10 mouse cellular contexts compared by ENCODE assay signal in the genomic region with DNA sequence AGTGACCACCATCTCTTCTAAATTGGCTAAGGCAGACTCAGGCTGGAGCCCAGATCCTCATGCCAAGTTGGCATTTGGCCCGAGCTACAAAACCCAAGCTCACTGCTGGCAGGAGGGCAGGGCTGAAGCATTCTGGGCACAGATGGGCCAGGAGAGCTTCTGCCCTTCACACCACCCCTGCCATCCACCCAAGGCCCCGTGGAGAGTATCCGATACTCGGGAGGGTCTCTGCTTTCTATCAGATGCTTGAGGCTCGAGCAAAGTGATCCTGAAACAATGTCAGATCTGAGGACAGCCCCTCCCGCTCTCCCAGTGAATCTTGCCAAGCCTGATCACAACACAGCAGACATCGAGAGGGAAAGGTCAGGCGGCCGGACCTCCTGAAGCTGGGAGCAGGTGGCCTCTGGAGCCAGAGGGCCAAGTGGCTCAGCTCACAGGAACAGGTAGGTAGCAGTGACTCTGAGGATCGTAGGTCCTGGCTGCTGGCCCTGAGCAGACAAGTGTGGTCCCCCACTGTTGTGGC.
A peak's percentile ranks its signal among the peaks of the same experiment; 100 is the strongest.
DNase-seq lines count a peak whose midpoint lies in the region; ATAC-seq and TF ChIP-seq lines count a peak whose summit lies in the region.
"Had no signal": no experiment of that assay in that cellular context is flagged by ENCODE, and none has a peak within 500 bp of the region (broad histone marks: within the 10 kb centered on the region; RNA-seq: fewer than 3 reads in every experiment).

No protein-coding gene starts in this region.

- H3K4me1 ChIP-seq in midbrain, embryonic 15.5 days = no peaks in the 10 kb centered on the region
- no peaks in the 10 kb centered on the region for H3K4me1 ChIP-seq in midbrain, embryonic 13.5 days (replicated peaks)
- H3K4me1 ChIP-seq: neural tube, embryonic 12.5 days had no signal

- H3K27ac ChIP-seq in midbrain, embryonic 15.5 days = no peak overlapping the region
- no peak overlapping the region for H3K27ac ChIP-seq in midbrain, embryonic 13.5 days
- H3K27ac ChIP-seq: neural tube, embryonic 12.5 days had no signal

- no peak overlapping the region for H3K4me3 ChIP-seq in midbrain, embryonic 15.5 days
- no peak overlapping the region for H3K4me3 ChIP-seq in midbrain, embryonic 13.5 days (replicated peaks)
- H3K4me3 ChIP-seq: limb, embryonic 12.5 days; neural tube, embryonic 12.5 days had no signal

- no peaks in the 10 kb centered on the region for H3K27me3 ChIP-seq in midbrain, embryonic 15.5 days (replicated peaks)
- H3K27me3 ChIP-seq in midbrain, embryonic 13.5 days = no peaks in the 10 kb centered on the region
- H3K27me3 ChIP-seq: limb, embryonic 12.5 days; neural tube, embryonic 12.5 days had no signal

- TF ChIP-seq POLR2A in brain, embryonic 14.5 days (IDR thresholded peaks at IDR 0.05; ENCODE audit: borderline replicate concordance, extremely low read depth, insufficient read depth, insufficient read length, poor library complexity, severe bottlenecking) = no peak

- no peak overlapping the region for H3K4me2 ChIP-seq in midbrain, embryonic 15.5 days
- no peak overlapping the region for H3K4me2 ChIP-seq in midbrain, embryonic 13.5 days (replicated peaks)
- H3K4me2 ChIP-seq: limb, embryonic 12.5 days; neural tube, embryonic 12.5 days had no signal

- H3K9me3 ChIP-seq in midbrain, embryonic 15.5 days = no peaks in the 10 kb centered on the region
- H3K9me3 ChIP-seq in midbrain, embryonic 13.5 days = no peaks in the 10 kb centered on the region
- H3K9me3 ChIP-seq: limb, embryonic 12.5 days; neural tube, embryonic 12.5 days had no signal

- H3K9ac ChIP-seq in midbrain, embryonic 15.5 days = no peak overlapping the region
- no peak overlapping the region for H3K9ac ChIP-seq in midbrain, embryonic 13.5 days (replicated peaks)
- H3K9ac ChIP-seq: limb, embryonic 12.5 days; neural tube, embryonic 12.5 days had no signal

- no peak for TF ChIP-seq CTCF in brain, embryonic 14.5 days (IDR thresholded peaks at IDR 0.05; ENCODE audit: borderline replicate concordance, extremely low read depth, insufficient read depth, insufficient read length)

- DNase-seq in brain, embryonic 14.5 days (ENCODE audit: low read depth) = peak; percentile 63
- DNase-seq in frontal cortex, postnatal 10 days (ENCODE audit: low spot score in 2 of 2) = peak; percentile 40 to 58
- peak; percentile 52 for DNase-seq in kidney, adult 9 months
- DNase-seq in spleen, postnatal 14 days (ENCODE audit: low spot score in 2 of 2) = no peak
- DNase-seq in c-Kit-positive CD71-positive TER-119-positive erythroid progenitor cells, embryonic 14.5 days (ENCODE audit: low spot score) = no peak
- DNase-seq in thymus, postnatal 14 days = no peak

- 72% methylated on average over 10 of the region's 10 CpGs for WGBS in midbrain, embryonic 15.5 days
- 80% methylated on average over 10 of the region's 10 CpGs for WGBS in midbrain, embryonic 13.5 days

- ATAC-seq in midbrain, embryonic 15.5 days (replicated peaks) = 0 out of 2 replicates have a peak, but pooled peaks have one; percentile 16
- ATAC-seq in midbrain, embryonic 13.5 days = no peak

- H3K36me3 ChIP-seq in midbrain, embryonic 15.5 days (replicated peaks) = no peaks in the 10 kb centered on the region
- H3K36me3 ChIP-seq in midbrain, embryonic 13.5 days = no peaks in the 10 kb centered on the region
- H3K36me3 ChIP-seq: limb, embryonic 12.5 days; neural tube, embryonic 12.5 days had no signal

Comparison
In these comparisons a context has a peak if more than half of its experiments do, and no peak if none do; other contexts are left out.
1. DNase-seq: peak in brain, embryonic 14.5 days (single experiment), frontal cortex, postnatal 10 days (2 of 2) and kidney, adult 9 months (single experiment); none in spleen, postnatal 14 days (0 of 2), c-Kit-positive CD71-positive TER-119-positive erythroid progenitor cells, embryonic 14.5 days (single experiment) and thymus, postnatal 14 days (single experiment).